Mouse (Mus musculus) erythroblast, adult 5-6 weeks (primary cell): ENCODE measurements at regions not wholly inside any gene's neighbourhood (a gene's known extent, or its start where the extent isn't known, plus 50 kb on each side); places are given as distances from the start of the nearest gene placed in this dataset.

Experiments
- ATAC-seq: replicated peaks from 2 replicates; pipeline ENCODE4 v1.8.0; 2016; ENCODE audit warnings: moderate number of reproducible peaks, mild to moderate bottlenecking, moderate TSS enrichment, inconsistent platforms; ENCODE audit not compliant: poor library complexity, low FRiP score, severe bottlenecking

DNA sequence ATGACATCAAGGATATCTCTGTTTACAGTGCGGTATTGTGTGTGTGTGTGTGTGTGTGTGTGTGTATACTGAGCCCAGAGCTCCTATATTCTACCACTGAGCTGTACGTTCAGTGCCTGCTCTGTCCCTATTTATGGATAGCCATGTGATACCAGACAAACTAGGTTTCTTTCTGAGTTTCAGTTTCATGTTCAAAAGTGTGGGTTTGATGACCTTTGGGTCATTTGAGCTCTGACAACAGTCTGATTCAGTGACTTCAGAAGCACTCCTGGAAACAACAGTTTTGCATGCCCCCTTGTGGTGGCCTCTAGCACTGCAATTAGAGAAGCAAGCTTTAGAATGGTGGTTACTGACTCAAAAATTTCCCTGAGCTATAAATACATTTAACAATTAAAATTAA, 50.9 kb upstream of the Tent2 start:
- ATAC-seq = peak; percentile 75; the same call in 1 of the 2 replicates

DNA sequence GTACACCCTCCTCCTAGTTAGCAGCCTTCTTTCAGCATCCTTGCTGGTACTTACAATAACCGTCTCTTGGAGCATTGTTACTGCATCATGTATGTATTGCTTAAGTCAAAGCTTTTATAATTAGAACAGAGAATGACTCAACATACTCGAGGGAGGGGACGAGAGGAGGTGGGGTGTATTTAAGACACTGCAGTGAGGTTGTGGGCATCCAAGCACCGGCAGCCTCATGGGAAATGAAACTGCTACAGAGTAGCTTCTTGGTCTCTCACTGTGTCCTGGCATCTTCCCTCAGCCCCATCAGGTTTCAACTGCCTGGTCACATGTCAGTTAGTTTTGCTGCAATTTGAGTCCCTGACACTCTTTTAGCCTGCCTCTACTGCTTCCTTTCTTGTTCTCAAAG, 50.7 kb upstream of the Homer1 start:
- ATAC-seq = no peak
